Mouse (Mus musculus) neural tube, embryonic 15.5 days (tissue): ENCODE results near the gene Ctsl. TPM values are rescaled to one million over a fixed set of nuclear protein-coding genes. Genes with fewer than 3 reads are reported as not detected.

ENCODE experiments used
- ATAC-seq: fragments of 200-750 bp; cut with Nextera tagmentation; 2 replicates; pipeline ENCODE4 v1.8.0; 2017; ENCODE audit warnings: mild to moderate bottlenecking, moderate TSS enrichment, moderate library complexity; ENCODE audit not compliant: low FRiP score
- H3K27ac ChIP-seq: fragments of 300-500 bp; sonication (generic); replicated peaks from 2 replicates; pipeline ENCODE4 v1.5.1; 2015; ENCODE audit warnings: mild to moderate bottlenecking, inconsistent platforms
- H3K27me3 ChIP-seq: fragments of 300-500 bp; sonication (generic); replicated peaks from 2 replicates; pipeline ENCODE4 v1.6.1; 2015; ENCODE audit warnings: inconsistent platforms
- H3K36me3 ChIP-seq: fragments of 300-500 bp; sonication (generic); 2 replicates; pipeline ENCODE4 v1.6.1; 2015; ENCODE audit warnings: inconsistent platforms
- H3K4me1 ChIP-seq: fragments of 300-500 bp; sonication (generic); 2 replicates; pipeline ENCODE4 v1.6.1; 2015; ENCODE audit warnings: inconsistent platforms
- H3K4me2 ChIP-seq: fragments of 300-500 bp; sonication (generic); 2 replicates; pipeline ENCODE4 v1.6.1; 2015; ENCODE audit warnings: inconsistent platforms, mild to moderate bottlenecking, moderate library complexity
- H3K4me3 ChIP-seq: fragments of 300-500 bp; sonication (generic); replicated peaks from 2 replicates; pipeline ENCODE4 v1.5.1; 2015; ENCODE audit warnings: mild to moderate bottlenecking, inconsistent platforms
- H3K9ac ChIP-seq: fragments of 300-500 bp; sonication (generic); replicated peaks from 2 replicates; pipeline ENCODE4 v1.6.1; 2015; ENCODE audit warnings: mild to moderate bottlenecking, inconsistent platforms
- H3K9me3 ChIP-seq: fragments of 300-500 bp; sonication (generic); replicated peaks from 2 replicates; pipeline ENCODE4 v1.6.1; 2016; ENCODE audit warnings: inconsistent platforms
- WGBS: fragments of 180-500 bp; shearing (Covaris S2); methylation state at CpG from one replicate; pipeline ENCODE4 v1.1.7; 2015; ENCODE audit warnings: mixed read lengths; 5-methylcytosine and 5-hydroxymethylcytosine counted together
- polyA plus RNA-seq: library from polyadenylated mRNA; unstranded; fragments of >200 nt; fragmentation: Nextera tagmentation; extraction: Ambion mirVana; gene quantifications from 2 replicates; pipeline ENCODE4 v1.2.1, GENCODE M21; 2015

Gene Ctsl
- polyA plus RNA-seq, 1 experiment from 2014 or later, result 168 TPM

- ATAC-seq, result no peak
- H3K27me3 ChIP-seq, result no peaks in the 10 kb centered on the region
- WGBS, result 76% methylated on average over 3 of the region's 3 CpGs
- H3K9me3 ChIP-seq, result no peaks in the 10 kb centered on the region
- no peak overlapping the region for H3K4me3 ChIP-seq
- H3K36me3 ChIP-seq, result no peaks in the 10 kb centered on the region
- H3K4me2 ChIP-seq, result no peak overlapping the region
- H3K27ac ChIP-seq, result no peak overlapping the region
- H3K4me1 ChIP-seq, result no peaks in the 10 kb centered on the region
- H3K9ac ChIP-seq, result no peak overlapping the region
Observed at GRCm38 (mm10) chr13:64402006-64402405, 31.3 kb upstream of the Ctsl start.

GRCm38 (mm10) chr13:64400801-64401361 is 30.2 kb upstream of the Ctsl start:
- Histone ChIP-seq H3K27me3 (no peaks in the 10 kb centered on the region), H3K4me2 (no peak overlapping the region), H3K4me1 (no peaks in the 10 kb centered on the region), H3K9ac (no peak overlapping the region), H3K27ac (no peak overlapping the region), H3K9me3 (no peaks in the 10 kb centered on the region), H3K4me3 (no peak overlapping the region), H3K36me3 (no peaks in the 10 kb centered on the region)
- 68% methylated on average over 7 of the region's 7 CpGs for WGBS
- ATAC-seq, result no peak

GRCm38 (mm10) chr13:64399906-64400305 is 29.2 kb upstream of the Ctsl start:
- H3K36me3 ChIP-seq, result no peaks in the 10 kb centered on the region
- no peaks in the 10 kb centered on the region for H3K9me3 ChIP-seq
- no peak overlapping the region for H3K9ac ChIP-seq
- H3K4me3 ChIP-seq, result no peak overlapping the region
- ATAC-seq, result no peak
- 88% methylated on average over 3 of the region's 3 CpGs for WGBS
- H3K27me3 ChIP-seq, result no peaks in the 10 kb centered on the region
- H3K27ac ChIP-seq, result no peak overlapping the region
- no peak overlapping the region for H3K4me2 ChIP-seq
- no peaks in the 10 kb centered on the region for H3K4me1 ChIP-seq

DNA sequence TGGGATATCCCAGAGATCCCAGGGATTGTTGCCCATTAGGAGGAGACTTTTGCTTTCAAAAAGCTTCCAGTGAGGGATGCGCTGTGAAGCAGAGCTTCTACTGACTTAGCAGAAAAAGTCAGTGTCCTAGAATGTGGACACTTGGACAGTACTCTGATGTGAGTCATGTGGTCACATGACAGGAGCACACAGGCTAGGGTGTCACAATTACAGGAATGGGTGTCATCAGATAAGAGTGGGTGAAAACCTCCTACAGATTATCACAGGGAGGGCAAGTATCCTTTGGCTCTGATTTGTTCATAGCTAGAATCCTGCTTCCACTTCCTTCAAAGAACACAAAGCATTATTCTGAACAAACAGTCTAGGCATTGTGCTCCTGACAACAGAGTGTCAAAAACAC is 27.4 kb upstream of the Ctsl start:
- Histone ChIP-seq H3K36me3 (no peaks in the 10 kb centered on the region), H3K4me3 (no peak overlapping the region), H3K4me2 (no peak overlapping the region), H3K9ac (no peak overlapping the region), H3K27me3 (no peaks in the 10 kb centered on the region), H3K9me3 (no peaks in the 10 kb centered on the region), H3K4me1 (no peaks in the 10 kb centered on the region), H3K27ac (no peak overlapping the region)
- 97% methylated on average over 1 of the region's 1 CpGs for WGBS
- ATAC-seq, result no peak

DNA sequence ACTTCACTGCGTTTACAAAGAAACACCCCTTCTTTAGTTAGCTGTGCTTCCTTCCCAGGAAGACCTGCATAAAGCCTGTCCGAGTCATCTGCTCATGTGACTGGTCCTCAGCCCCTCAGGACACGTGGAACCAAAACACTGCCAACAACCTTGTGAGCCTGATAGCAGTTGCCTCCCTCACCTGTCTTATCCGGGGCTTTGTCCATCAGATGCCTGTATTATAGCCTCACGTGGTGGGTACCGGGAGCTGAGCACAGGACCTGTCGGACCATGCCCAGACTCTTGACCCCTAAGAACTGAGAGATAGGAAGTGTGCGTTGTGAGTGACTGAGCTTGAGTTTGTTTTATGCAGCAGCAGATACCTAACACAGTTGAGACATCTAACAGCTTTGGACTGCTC is 26.3 kb upstream of the Ctsl start:
- H3K9ac ChIP-seq, result no peak overlapping the region
- H3K4me2 ChIP-seq, result no peak overlapping the region
- H3K27ac ChIP-seq, result no peak overlapping the region
- H3K4me3 ChIP-seq, result no peak overlapping the region
- WGBS, result 76% methylated on average over 8 of the region's 8 CpGs
- no peaks in the 10 kb centered on the region for H3K36me3 ChIP-seq
- no peaks in the 10 kb centered on the region for H3K9me3 ChIP-seq
- no peaks in the 10 kb centered on the region for H3K27me3 ChIP-seq
- no peaks in the 10 kb centered on the region for H3K4me1 ChIP-seq
- no peak for ATAC-seq

- no peaks in the 10 kb centered on the region for H3K4me1 ChIP-seq
- ATAC-seq, result no peak
- no peak overlapping the region for H3K4me2 ChIP-seq
- no peaks in the 10 kb centered on the region for H3K9me3 ChIP-seq
- H3K27ac ChIP-seq, result no peak overlapping the region
- H3K27me3 ChIP-seq, result no peaks in the 10 kb centered on the region
- 81% methylated on average over 4 of the region's 4 CpGs for WGBS
- H3K9ac ChIP-seq, result no peak overlapping the region
- no peaks in the 10 kb centered on the region for H3K36me3 ChIP-seq
- H3K4me3 ChIP-seq, result no peak overlapping the region
Observed at GRCm38 (mm10) chr13:64388415-64388814, 17.7 kb upstream of the Ctsl start.

DNA sequence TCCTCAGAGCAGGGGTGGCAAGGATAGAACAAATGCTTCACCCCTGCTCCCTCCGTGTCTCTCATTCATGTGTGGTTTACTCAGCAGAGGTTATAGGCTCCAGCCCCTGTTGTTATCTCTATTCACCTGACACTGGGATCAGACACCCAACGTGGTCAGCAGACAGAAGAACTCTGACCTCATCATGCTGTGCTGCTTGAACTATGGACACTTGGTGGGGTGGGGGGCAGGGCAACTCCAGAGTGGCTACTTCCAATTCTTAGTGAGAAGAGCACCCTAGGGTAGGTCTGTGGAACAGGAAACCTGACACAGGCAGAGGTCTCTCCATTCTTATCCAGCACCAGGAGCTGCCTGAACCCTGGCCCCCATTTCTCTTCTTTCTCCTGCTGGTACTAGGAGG is 15.4 kb upstream of the Ctsl start:
- Histone ChIP-seq H3K36me3 (no peaks in the 10 kb centered on the region), H3K4me3 (no peak overlapping the region), H3K4me1 (no peaks in the 10 kb centered on the region), H3K9ac (no peak overlapping the region), H3K27me3 (no peaks in the 10 kb centered on the region), H3K27ac (no peak overlapping the region), H3K9me3 (no peaks in the 10 kb centered on the region), H3K4me2 (no peak overlapping the region)
- no peak for ATAC-seq
- 40% methylated on average over 2 of the region's 2 CpGs for WGBS

GRCm38 (mm10) chr13:64384937-64385336 is 14.2 kb upstream of the Ctsl start:
- no peaks in the 10 kb centered on the region for H3K36me3 ChIP-seq
- WGBS, result 91% methylated on average over 3 of the region's 3 CpGs
- no peak for ATAC-seq

GRCm38 (mm10) chr13:64380251-64380650 is 9.6 kb upstream of the Ctsl start:
- H3K9me3 ChIP-seq, result no peaks in the 10 kb centered on the region
- no peak for ATAC-seq
- no peaks in the 10 kb centered on the region for H3K4me1 ChIP-seq
- H3K9ac ChIP-seq, result no peak overlapping the region
- no peaks in the 10 kb centered on the region for H3K36me3 ChIP-seq
- H3K27ac ChIP-seq, result no peak overlapping the region
- no peak overlapping the region for H3K4me3 ChIP-seq
- no peaks in the 10 kb centered on the region for H3K27me3 ChIP-seq
- 90% methylated on average over 2 of the region's 2 CpGs for WGBS
- H3K4me2 ChIP-seq, result no peak overlapping the region

More at GRCm38 (mm10) chr13:64384937-64385336, 14.2 kb upstream of the Ctsl start:
- H3K4me3 ChIP-seq, result no peak overlapping the region
- H3K27me3 ChIP-seq, result no peaks in the 10 kb centered on the region
- H3K9me3 ChIP-seq, result no peaks in the 10 kb centered on the region
- H3K9ac ChIP-seq, result no peak overlapping the region
- no peak overlapping the region for H3K4me2 ChIP-seq
- H3K27ac ChIP-seq, result no peak overlapping the region
- no peaks in the 10 kb centered on the region for H3K4me1 ChIP-seq

- no peak for ATAC-seq
- Histone ChIP-seq H3K36me3 (no peaks in the 10 kb centered on the region), H3K4me1 (no peaks in the 10 kb centered on the region), H3K4me2 (no peak overlapping the region), H3K9me3 (no peaks in the 10 kb centered on the region), H3K27me3 (no peaks in the 10 kb centered on the region), H3K4me3 (no peak overlapping the region), H3K27ac (no peak overlapping the region), H3K9ac (no peak overlapping the region)
- WGBS, result 89% methylated on average over 4 of the region's 4 CpGs
Observed at GRCm38 (mm10) chr13:64378601-64379000, 7.9 kb upstream of the Ctsl start.

GRCm38 (mm10) chr13:64376472-64376871 is 5.8 kb upstream of the Ctsl start:
- no peaks in the 10 kb centered on the region for H3K9me3 ChIP-seq
- 87% methylated on average over 2 of the region's 2 CpGs for WGBS

GRCm38 (mm10) chr13:64375160-64375559 is 4.5 kb upstream of the Ctsl start:
- H3K9me3 ChIP-seq, result no peaks in the 10 kb centered on the region
- H3K4me3 ChIP-seq, result no peak overlapping the region
- H3K27ac ChIP-seq, result no peak overlapping the region
- no peak overlapping the region for H3K9ac ChIP-seq
- no peak overlapping the region for H3K4me2 ChIP-seq
- peaks cover 3% of the 10 kb centered on the region; the same call in 1 of the 2 replicates for H3K4me1 ChIP-seq
- no peak for ATAC-seq
- H3K27me3 ChIP-seq, result no peaks in the 10 kb centered on the region
- no peaks in the 10 kb centered on the region for H3K36me3 ChIP-seq
- 78% methylated on average over 7 of the region's 7 CpGs for WGBS

More at GRCm38 (mm10) chr13:64376472-64376871, 5.8 kb upstream of the Ctsl start:
- Histone ChIP-seq H3K27ac (no peak overlapping the region), H3K4me2 (no peak overlapping the region), H3K4me1 (no peaks in the 10 kb centered on the region), H3K4me3 (no peak overlapping the region), H3K36me3 (no peaks in the 10 kb centered on the region), H3K9ac (no peak overlapping the region), H3K27me3 (no peaks in the 10 kb centered on the region)
- no peak for ATAC-seq

- no peak overlapping the region for H3K4me3 ChIP-seq
- H3K9me3 ChIP-seq, result no peaks in the 10 kb centered on the region
- H3K9ac ChIP-seq, result no peak overlapping the region
- WGBS, result 9% methylated on average over 1 of the region's 1 CpGs
- H3K27me3 ChIP-seq, result no peaks in the 10 kb centered on the region
- no peak for ATAC-seq
- peaks cover 12% of the 10 kb centered on the region for H3K4me1 ChIP-seq
- H3K36me3 ChIP-seq, result no peaks in the 10 kb centered on the region
- H3K4me2 ChIP-seq, result no peak overlapping the region
- H3K27ac ChIP-seq, result no peak overlapping the region
Observed at GRCm38 (mm10) chr13:64373695-64374094, 3.0 kb upstream of the Ctsl start.
